In the genomic region with DNA sequence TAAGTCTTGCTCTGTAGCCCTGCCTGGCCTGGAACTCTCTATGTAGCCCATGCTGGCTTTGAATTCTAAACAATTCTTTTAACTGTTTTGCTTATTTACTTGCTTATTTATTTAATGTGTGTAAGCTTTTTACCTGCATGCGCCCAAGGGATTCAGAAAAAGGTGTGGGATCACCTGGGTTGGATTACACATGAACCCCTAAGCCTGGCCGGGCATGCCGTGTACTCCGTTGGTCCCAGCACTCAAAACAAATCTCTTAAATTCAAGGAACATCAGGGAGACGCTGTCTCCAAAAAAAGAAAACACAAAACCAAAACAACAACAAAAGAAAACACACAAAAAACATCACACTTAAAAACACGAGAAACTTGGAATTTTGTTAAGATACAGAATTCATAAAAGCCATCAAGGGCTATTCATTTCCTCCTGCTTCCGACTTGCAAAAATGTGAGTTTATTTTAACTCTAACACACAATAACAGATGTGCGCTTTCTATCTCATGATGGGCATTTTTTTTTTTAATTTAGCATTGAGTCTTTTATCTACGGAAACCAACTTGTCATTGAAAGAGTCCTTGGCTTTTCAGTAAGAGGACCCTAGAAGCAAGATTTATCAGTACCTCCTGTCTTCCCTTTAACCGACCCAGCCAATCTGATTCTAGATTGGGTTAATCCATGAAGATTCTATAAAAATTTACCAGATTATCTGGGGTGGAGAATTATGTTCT, we compare ENCODE assay signal across 8 mouse cellular contexts. TPM values are rescaled to one million over a fixed set of nuclear protein-coding genes. Genes with fewer than 3 reads are reported as not detected.
A peak's percentile ranks its signal among the peaks of the same experiment; 100 is the strongest.
DNase-seq lines count a peak whose midpoint lies in the region; ATAC-seq and TF ChIP-seq lines count a peak whose summit lies in the region.

No protein-coding gene starts in this region.

- H3K4me1 ChIP-seq in liver, adult 2 months (ENCODE audit: control insufficient read depth, insufficient read depth, low read length): peaks cover 4% of the 10 kb centered on the region; the same call in 1 of the 2 replicates
- H3K4me1 ChIP-seq in cortical plate, adult 2 months (ENCODE audit: control insufficient read depth, insufficient read depth, low read length): peaks cover 3% of the 10 kb centered on the region
- H3K4me1 ChIP-seq in hindbrain, embryonic 15.5 days (replicated peaks): peaks cover 22% of the 10 kb centered on the region
- peaks cover 19% of the 10 kb centered on the region for H3K4me1 ChIP-seq in midbrain, embryonic 16.5 days (ENCODE audit: control insufficient read depth, insufficient read depth, low read length)

- peak overlapping the region; percentile 70 for H3K4me2 ChIP-seq in hindbrain, embryonic 15.5 days
- peak overlapping the region; percentile 57 for H3K4me2 ChIP-seq in midbrain, embryonic 16.5 days (ENCODE audit: low read length)

- peak overlapping the region; percentile 13 for H3K27ac ChIP-seq in liver, adult 2 months (replicated peaks; ENCODE audit: insufficient read depth, low read depth, low read length)
- H3K27ac ChIP-seq in cortical plate, adult 2 months (ENCODE audit: insufficient read depth, low read length): peak overlapping the region; percentile 88
- H3K27ac ChIP-seq in hindbrain, embryonic 15.5 days (replicated peaks): peak overlapping the region; percentile 97
- peak overlapping the region; percentile 98 for H3K27ac ChIP-seq in midbrain, embryonic 16.5 days (ENCODE audit: low read length)

- no peaks in the 10 kb centered on the region for H3K9me3 ChIP-seq in hindbrain, embryonic 15.5 days
- no peaks in the 10 kb centered on the region for H3K9me3 ChIP-seq in midbrain, embryonic 16.5 days (replicated peaks; ENCODE audit: control insufficient read depth, low read length, poor library complexity, severe bottlenecking)

- H3K27me3 ChIP-seq in liver, adult 2 months (ENCODE audit: control insufficient read depth, insufficient read depth, low read length): no peaks in the 10 kb centered on the region
- no peaks in the 10 kb centered on the region for H3K27me3 ChIP-seq in hindbrain, embryonic 15.5 days
- H3K27me3 ChIP-seq in midbrain, embryonic 16.5 days (ENCODE audit: control insufficient read depth, insufficient read depth, low read depth, low read length): no peaks in the 10 kb centered on the region

- H3K36me3 ChIP-seq in liver, adult 2 months (ENCODE audit: control insufficient read depth, insufficient read depth, low read length): no peaks in the 10 kb centered on the region
- no peaks in the 10 kb centered on the region for H3K36me3 ChIP-seq in hindbrain, embryonic 15.5 days
- no peaks in the 10 kb centered on the region for H3K36me3 ChIP-seq in midbrain, embryonic 16.5 days (ENCODE audit: control insufficient read depth, insufficient read depth, low read length)

- WGBS in liver, adult 2 months: 56% methylated on average over 10 of the region's 10 CpGs
- WGBS in hindbrain, embryonic 15.5 days: 69% methylated on average over 10 of the region's 10 CpGs
- whole genome bisulfite sequencing in midbrain, embryonic 16.5 days: 69% methylated on average over 10 of the region's 10 CpGs

- DNase-seq in liver, adult 2 months (ENCODE audit: extremely low read depth, low read depth, low spot score): no peak
- DNase-seq in liver: no peak
- DNase-seq in right cerebral cortex, adult 2 months (ENCODE audit: low spot score in 2 of 2): no peak
- DNase-seq in spleen, adult 18-20 months: no peak
- no peak for DNase-seq in layer of hippocampus, adult 9-10 months (ENCODE audit: low spot score)

- no peak overlapping the region for H3K9ac ChIP-seq in liver, adult 2 months (ENCODE audit: low read depth, low read length)
- H3K9ac ChIP-seq in hindbrain, embryonic 15.5 days: peak overlapping the region; percentile 99
- peak overlapping the region; percentile 74 for H3K9ac ChIP-seq in midbrain, embryonic 16.5 days (ENCODE audit: low read depth, low read length)

- H3K4me3 ChIP-seq in liver, adult 2 months (ENCODE audit: insufficient read depth, low read depth, low read length): peak overlapping the region; percentile 69
- peak overlapping the region; percentile 76 for H3K4me3 ChIP-seq in cortical plate, adult 2 months (ENCODE audit: insufficient read depth, low read length)
- peak overlapping the region; percentile 96 for H3K4me3 ChIP-seq in hindbrain, embryonic 15.5 days
- H3K4me3 ChIP-seq in midbrain, embryonic 16.5 days (ENCODE audit: low read depth, low read length): peak overlapping the region; percentile 99

- TF ChIP-seq POLR2A in liver, adult 2 months (IDR thresholded peaks at IDR 0.05; ENCODE audit: extremely low read depth, insufficient read depth, low read length): no peak
- TF ChIP-seq POLR2A in cortical plate, adult 2 months (IDR thresholded peaks at IDR 0.05; ENCODE audit: extremely low read depth, insufficient read depth, low read length): no peak

- TF ChIP-seq CTCF in liver, adult 2 months (IDR thresholded peaks at IDR 0.05; ENCODE audit: low read depth, low read length): no peak
- no peak for TF ChIP-seq CTCF in cortical plate, adult 2 months (IDR thresholded peaks at IDR 0.05; ENCODE audit: extremely low read depth, insufficient read depth, low read length)

- peaks cover 12% of the 10 kb centered on the region; the same call in 1 of the 2 replicates for H3K79me2 ChIP-seq in liver, adult 2 months (ENCODE audit: control insufficient read depth, insufficient read depth, low read length)

- no peak for ATAC-seq in hindbrain, embryonic 15.5 days (ENCODE audit: low FRiP score, low read depth)
- no peak for ATAC-seq in midbrain, embryonic 16.5 days

RNA-seq across cellular contexts. Expression of a gene that starts 0.7 kb away (rescaled TPM):
- total RNA-seq in liver, adult 2 months (2014; rRNA removed): 25.7 and 27.8 TPM in 2 replicates
- 5.6 and 6.1 TPM in 2 replicates for polyA plus RNA-seq in liver, adult 2 months (2012; rRNA removed)
- polyA plus RNA-seq in cortical plate, adult 2 months (2012; rRNA removed): 39.2 and 39.8 TPM in 2 replicates
- 156 and 158 TPM in 2 replicates for polyA plus RNA-seq in hindbrain, embryonic 15.5 days (2015; fragmentation: Nextera tagmentation; extraction: Ambion mirVana)
- polyA plus RNA-seq in midbrain, embryonic 16.5 days (2015; fragmentation: Nextera tagmentation; extraction: Ambion mirVana): 171 and 194 TPM in 2 replicates

RNA-seq across cellular contexts. Expression of a gene that starts 42.3 kb away (rescaled TPM):
- 262 and 301 TPM in 2 replicates for total RNA-seq in liver, adult 2 months (2014; rRNA removed)
- 52.3 and 59.2 TPM in 2 replicates for polyA plus RNA-seq in liver, adult 2 months (2012; rRNA removed)
- 97.7 and 98.4 TPM in 2 replicates for polyA plus RNA-seq in cortical plate, adult 2 months (2012; rRNA removed)
- 272 and 273 TPM in 2 replicates for polyA plus RNA-seq in hindbrain, embryonic 15.5 days (2015; fragmentation: Nextera tagmentation; extraction: Ambion mirVana)
- polyA plus RNA-seq in midbrain, embryonic 16.5 days (2015; fragmentation: Nextera tagmentation; extraction: Ambion mirVana): 255 and 276 TPM in 2 replicates

RNA-seq across cellular contexts. Expression of a gene that starts 42.4 kb away (rescaled TPM):
- total RNA-seq in liver, adult 2 months (2014; rRNA removed): 194 and 259 TPM in 2 replicates
- polyA plus RNA-seq in liver, adult 2 months (2012; rRNA removed): 29.5 and 41.5 TPM in 2 replicates
- 141 and 142 TPM in 2 replicates for polyA plus RNA-seq in cortical plate, adult 2 months (2012; rRNA removed)
- polyA plus RNA-seq in hindbrain, embryonic 15.5 days (2015; fragmentation: Nextera tagmentation; extraction: Ambion mirVana): 240 and 257 TPM in 2 replicates
- 224 and 238 TPM in 2 replicates for polyA plus RNA-seq in midbrain, embryonic 16.5 days (2015; fragmentation: Nextera tagmentation; extraction: Ambion mirVana)

Comparison
In these comparisons a context has a peak if more than half of its experiments do, and no peak if none do; other contexts are left out.
1. H3K27ac ChIP-seq: peak in every context shown above with its lines; median percentile 98 in midbrain, embryonic 16.5 days; 97 in hindbrain, embryonic 15.5 days; 88 in cortical plate, adult 2 months; 13 in liver, adult 2 months.